Mouse (Mus musculus) forebrain, embryonic 12.5 days (tissue): Measurements from ENCODE around the gene Dhrs13. TPM values are rescaled to one million over a fixed set of nuclear protein-coding genes. Genes with fewer than 3 reads are reported as not detected.

Source experiments
- ATAC-seq: fragments of 200-750 bp; cut with Nextera tagmentation; 2 replicates; pipeline ENCODE4 v1.8.0; 2017; ENCODE audit warnings: moderate TSS enrichment; ENCODE audit not compliant: low FRiP score
- H3K27ac ChIP-seq: fragments of 300-500 bp; sonication (generic); 2 replicates; pipeline ENCODE4 v1.5.1; 2016; ENCODE audit warnings: mild to moderate bottlenecking
- H3K27me3 ChIP-seq: fragments of 300-500 bp; sonication (generic); 2 replicates; pipeline ENCODE4 v1.6.1; 2016; ENCODE audit warnings: mild to moderate bottlenecking
- H3K36me3 ChIP-seq: fragments of 300-500 bp; sonication (generic); replicated peaks from 2 replicates; pipeline ENCODE4 v1.6.1; 2016; ENCODE audit warnings: mild to moderate bottlenecking
- H3K4me1 ChIP-seq: fragments of 300-500 bp; sonication (generic); 2 replicates; pipeline ENCODE4 v1.6.1; 2016
- H3K4me2 ChIP-seq: fragments of 300-500 bp; sonication (generic); 2 replicates; pipeline ENCODE4 v1.6.1; 2016; ENCODE audit warnings: mild to moderate bottlenecking, moderate library complexity
- H3K4me3 ChIP-seq: fragments of 300-500 bp; sonication (generic); replicated peaks from 2 replicates; pipeline ENCODE4 v1.5.1; 2016; ENCODE audit warnings: mild to moderate bottlenecking
- H3K9ac ChIP-seq: fragments of 300-500 bp; sonication (generic); 2 replicates; pipeline ENCODE4 v1.6.1; 2016; ENCODE audit warnings: mild to moderate bottlenecking
- H3K9me3 ChIP-seq: fragments of 300-500 bp; sonication (generic); 2 replicates; pipeline ENCODE4 v1.6.1; 2016
- WGBS: fragments of 180-500 bp; shearing (Covaris S2); methylation state at CpG from one replicate; pipeline ENCODE4 v1.1.7; 2016; 5-methylcytosine and 5-hydroxymethylcytosine counted together
- microRNA counts: library from miRNA; unstranded; fragments of <30 nt; microRNA quantifications from one replicate; lab custom pipeline; 2017
- microRNA-seq: library from miRNA; unstranded; fragments of <30 nt; microRNA quantifications from one replicate; pipeline ENCODE4, GENCODE M21; 2017
- polyA plus RNA-seq: library from polyadenylated mRNA; unstranded; fragments of >200 nt; fragmentation: Nextera tagmentation; extraction: Ambion mirVana; gene quantifications from 2 replicates; pipeline ENCODE4 v1.2.1, GENCODE M21; 2016

Dhrs13 gene
- polyA plus RNA-seq, 1 experiment from 2014 or later: 20.6 TPM

DNA sequence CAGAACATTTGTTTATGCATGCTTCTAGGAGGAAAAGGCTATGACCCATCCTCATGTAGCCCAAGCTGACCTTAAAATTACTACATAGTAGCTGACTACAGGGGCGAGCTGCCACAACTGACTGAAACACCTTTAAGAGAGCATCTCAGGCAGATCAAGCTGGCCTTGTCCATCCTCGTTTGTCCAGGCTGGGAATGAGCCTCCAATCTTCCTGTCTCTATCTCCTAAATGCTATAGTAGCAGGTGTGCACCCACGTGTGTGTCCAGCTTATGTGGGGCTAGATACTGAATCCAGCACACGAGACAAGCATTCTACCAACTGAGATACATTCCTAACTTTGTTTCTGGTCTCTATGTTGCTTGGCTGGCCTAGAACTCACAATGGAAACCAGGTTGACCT lies 42.6 kb downstream of the Dhrs13 start:
- H3K27me3 ChIP-seq: no peaks in the 10 kb centered on the region
- H3K4me2 ChIP-seq: no peak overlapping the region
- H3K36me3 ChIP-seq: peaks cover 62% of the 10 kb centered on the region
- no peaks in the 10 kb centered on the region for H3K9me3 ChIP-seq
- WGBS: 81% methylated on average over 4 of the region's 4 CpGs
- H3K27ac ChIP-seq: no peak overlapping the region
- no peak for ATAC-seq
- peaks cover 7% of the 10 kb centered on the region for H3K4me1 ChIP-seq
- no peak overlapping the region for H3K4me3 ChIP-seq
- H3K9ac ChIP-seq: no peak overlapping the region

DNA sequence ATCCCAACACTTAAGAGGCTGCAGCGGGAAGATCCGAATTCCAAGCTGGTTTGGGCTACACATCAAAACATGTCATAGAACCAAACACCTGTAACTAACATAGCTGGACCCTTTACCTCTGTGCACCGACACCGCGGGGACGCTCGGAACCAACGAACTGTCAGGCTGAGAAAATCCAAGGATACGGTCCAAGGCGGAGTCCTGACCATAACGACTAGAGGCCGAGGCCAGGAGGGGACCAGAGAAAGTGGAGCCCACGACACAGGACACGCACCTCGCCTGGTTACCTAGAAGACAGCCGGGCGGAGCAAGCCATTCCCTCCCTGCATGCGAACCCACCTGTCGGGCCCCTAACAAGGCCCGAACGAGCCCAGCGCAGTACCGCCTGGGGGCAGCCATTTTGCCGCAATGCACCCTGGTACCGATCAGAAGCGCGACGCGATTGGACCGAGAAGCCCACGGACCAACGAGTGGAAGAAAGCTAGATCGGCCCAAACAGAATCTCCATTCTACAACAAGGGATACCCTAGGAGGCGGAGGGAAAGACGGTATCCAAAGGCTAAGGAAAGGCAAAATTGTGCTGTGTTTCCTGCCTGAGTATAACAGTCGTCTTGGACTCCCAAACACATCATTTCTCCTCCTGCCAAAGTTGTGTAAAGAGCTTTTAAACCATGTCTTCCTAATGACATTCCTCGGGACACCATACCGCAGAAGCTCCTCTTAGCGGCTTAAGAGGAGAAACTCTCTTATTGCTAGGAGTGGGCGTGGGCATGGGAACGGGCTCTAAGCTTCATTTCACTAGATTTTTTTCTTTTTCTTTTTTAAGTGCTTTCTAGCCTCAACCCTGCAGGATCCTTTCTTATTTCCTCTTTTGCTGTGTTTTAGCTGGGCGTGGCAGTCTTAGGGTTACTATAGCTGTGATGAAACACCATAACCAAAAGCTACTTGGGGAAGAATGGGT lies 48.2 kb downstream of the Dhrs13 start, which contains the start of gene Eral1:
Eral1 (minus strand) TSS at position 423 of the 961 bp plus-strand sequence.
- Histone ChIP-seq H3K4me1 (peaks cover 15% of the 10 kb centered on the region), H3K27me3 (peaks cover 7% of the 10 kb centered on the region), H3K27ac (peak within 1 kb of the TSS; percentile 57), H3K9me3 (no peaks in the 10 kb centered on the region), H3K4me3 (peak within 1 kb of the TSS; percentile 85), H3K36me3 (peaks cover 26% of the 10 kb centered on the region), H3K4me2 (peak within 1 kb of the TSS; percentile 73), H3K9ac (peak within 1 kb of the TSS; percentile 75)
- ATAC-seq: peak; percentile 91
- WGBS: 1% methylated on average over 42 of the region's 42 CpGs

DNA sequence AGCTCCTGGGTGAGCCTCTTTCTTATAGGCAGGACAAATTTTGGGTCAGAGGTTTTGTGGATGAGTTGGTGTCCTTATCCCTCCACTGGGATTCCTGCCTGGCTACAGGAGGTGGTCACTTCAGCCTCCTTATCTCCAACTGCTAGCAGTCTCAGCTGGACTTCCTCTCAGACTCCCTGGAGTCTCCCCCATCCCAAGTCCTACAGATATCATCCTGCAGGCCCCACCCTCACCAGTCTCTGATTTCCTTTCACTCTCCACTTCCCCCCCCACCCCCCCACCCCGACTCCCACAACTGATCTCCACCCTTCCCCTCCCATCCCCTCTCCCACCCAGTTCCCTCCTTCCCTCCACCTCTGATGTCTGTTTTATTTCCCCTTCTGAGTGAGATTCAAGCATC lies 51.5 kb downstream of the Dhrs13 start:
- peaks cover 15% of the 10 kb centered on the region for H3K4me1 ChIP-seq
- H3K27me3 ChIP-seq: peaks cover 7% of the 10 kb centered on the region
- H3K4me2 ChIP-seq: no peak overlapping the region
- H3K4me3 ChIP-seq: no peak overlapping the region
- H3K9ac ChIP-seq: no peak overlapping the region
- H3K9me3 ChIP-seq: no peaks in the 10 kb centered on the region
- no peak overlapping the region for H3K27ac ChIP-seq
- 62% methylated on average over 1 of the region's 1 CpGs for WGBS
- no peak for ATAC-seq
- no peaks in the 10 kb centered on the region for H3K36me3 ChIP-seq

DNA sequence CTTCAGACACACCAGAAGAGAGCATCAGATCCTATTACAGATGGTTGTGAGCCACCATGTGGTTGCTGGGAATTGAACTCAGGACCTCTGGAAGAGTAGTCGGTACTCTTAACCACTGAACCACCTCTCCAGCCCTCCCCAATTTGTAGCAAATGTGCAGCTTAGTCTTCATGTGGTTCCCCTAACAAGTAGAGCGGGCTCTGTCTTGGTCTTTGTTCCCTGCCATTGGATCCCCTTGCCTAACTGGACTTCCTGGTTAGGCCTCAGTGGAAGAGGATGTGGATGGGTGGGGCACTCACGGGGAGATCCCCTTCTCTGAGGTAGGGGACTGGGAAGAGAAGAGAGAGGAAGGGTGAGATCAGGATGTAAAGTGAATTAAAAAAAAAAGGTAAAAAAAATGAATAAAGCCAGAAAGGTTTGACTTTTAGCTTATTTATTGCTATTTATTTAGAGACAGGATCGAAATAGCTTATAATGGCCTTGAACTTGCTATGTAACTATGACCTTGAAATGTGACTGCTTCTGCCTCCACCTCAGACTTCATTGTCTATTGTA lies 54.9 kb downstream of the Dhrs13 start:
- Histone ChIP-seq H3K4me2 (no peak overlapping the region), H3K27me3 (peaks cover 12% of the 10 kb centered on the region), H3K4me3 (no peak overlapping the region), H3K9ac (no peak overlapping the region), H3K27ac (no peak overlapping the region), H3K36me3 (no peaks in the 10 kb centered on the region), H3K4me1 (no peaks in the 10 kb centered on the region), H3K9me3 (no peaks in the 10 kb centered on the region)
- WGBS: 77% methylated on average over 4 of the region's 4 CpGs
- no peak for ATAC-seq

MicroRNA genes within 50 kb of the gene (microRNA counts, 519-probe panel; counts per million panel counts)
- microRNA mmu-miR-144 (lab: Ali Mortazavi, UCI) (2,759 counts per million, percentile 20 among the panel's probes with 10 or more counts), microRNA mmu-miR-451 (lab: Ali Mortazavi, UCI) (3,532 counts per million, percentile 34 among the panel's probes with 10 or more counts)

Small RNA genes lying within 50 kb of the gene (microRNA-seq; reads per million reads assigned to microRNA genes)
- gene Mir144 (37.9 reads per million, percentile 41 among the genes with 10 or more reads in this experiment), gene Mir451a (not detected), gene Mir451b (not detected)

Other genes with a start within 250 kb of the Dhrs13 start
- 2.1 and 2.9 TPM in 2 replicates for gene Gm10277, start 244.5 kb upstream of the Dhrs13 start, polyA plus RNA-seq
- gene Pipox, start 138.2 kb upstream of the Dhrs13 start, polyA plus RNA-seq: 14.5 and 16.5 TPM in 2 replicates
- gene Sez6, start 101.5 kb upstream of the Dhrs13 start, polyA plus RNA-seq: 54.0 and 62.2 TPM in 2 replicates
- 29.1 and 29.6 TPM in 2 replicates for gene Phf12, start 49.5 kb upstream of the Dhrs13 start, polyA plus RNA-seq
- 68.5 and 69.2 TPM in 2 replicates for gene Flot2, start 5.7 kb downstream of the Dhrs13 start, polyA plus RNA-seq
- 33.1 and 35.5 TPM in 2 replicates for gene Eral1, start 48.1 kb downstream of the Dhrs13 start, polyA plus RNA-seq
- gene Fam222b, start 62.4 kb downstream of the Dhrs13 start, polyA plus RNA-seq: 22.3 and 25.5 TPM in 2 replicates
- 121 and 127 TPM in 2 replicates for gene Traf4, start 133.3 kb downstream of the Dhrs13 start, polyA plus RNA-seq
- gene Nek8, start 144.4 kb downstream of the Dhrs13 start, polyA plus RNA-seq: 8.8 and 9.4 TPM in 2 replicates
- 5.5 and 6.9 TPM in 2 replicates for gene Tlcd1, start 144.4 kb downstream of the Dhrs13 start, polyA plus RNA-seq
- gene Rpl23a, start 151.3 kb downstream of the Dhrs13 start, polyA plus RNA-seq: 931 and 997 TPM in 2 replicates
- 44.5 and 49.8 TPM in 2 replicates for gene Rab34, start 156.2 kb downstream of the Dhrs13 start, polyA plus RNA-seq
- gene Proca1, start 161.1 kb downstream of the Dhrs13 start, polyA plus RNA-seq: 1.4 and 1.5 TPM in 2 replicates
- gene Sdf2, start 213.5 kb downstream of the Dhrs13 start, polyA plus RNA-seq: 45.1 and 48.3 TPM in 2 replicates
- 38.9 and 43.2 TPM in 2 replicates for gene Supt6, start 213.7 kb downstream of the Dhrs13 start, polyA plus RNA-seq
- gene 2610507B11Rik, start 229.5 kb downstream of the Dhrs13 start, polyA plus RNA-seq: 79.8 and 93.9 TPM in 2 replicates